20 mouse cellular contexts compared by ENCODE assay signal in genomic region chr9:16772867-16773266, GRCm38 (mm10).
DNase-seq lines count a peak whose midpoint lies in the region; TF ChIP-seq lines count a peak whose summit lies in the region.
"Had no signal": no experiment of that assay in that cellular context is flagged by ENCODE, and none has a peak within 500 bp of the region (broad histone marks: within the 10 kb centered on the region; RNA-seq: fewer than 3 reads in every experiment).

No protein-coding gene starts in this region.

- no peak overlapping the region for H3K9ac ChIP-seq in ES-E14 (ENCODE audit: insufficient read depth, low read depth, low read length, poor library complexity, severe bottlenecking)
- H3K9ac ChIP-seq: embryonic facial prominence, embryonic 13.5 days; embryonic facial prominence, embryonic 15.5 days; forebrain, embryonic 12.5 days had no signal

- no peak overlapping the region for H3K27ac ChIP-seq in ES-E14 (ENCODE audit: insufficient read depth, low read depth, low read length, poor library complexity, severe bottlenecking)
- H3K27ac ChIP-seq: embryonic facial prominence, embryonic 13.5 days; embryonic facial prominence, embryonic 15.5 days; forebrain, embryonic 10.5 days; forebrain, embryonic 12.5 days had no signal

- H3K4me3 ChIP-seq in ES-E14 (ENCODE audit: insufficient read depth in 1 of 2, low read depth in 1 of 2, low read length in 2 of 2, poor library complexity in 1 of 2, severe bottlenecking in 1 of 2) = no peak overlapping the region
- H3K4me3 ChIP-seq: embryonic facial prominence, embryonic 13.5 days; embryonic facial prominence, embryonic 15.5 days; erythroblast, embryonic 14.5 days; forebrain, embryonic 10.5 days; forebrain, embryonic 12.5 days had no signal

- H3K4me1 ChIP-seq in ES-E14 (ENCODE audit: control insufficient read depth in 2 of 2, insufficient read depth in 2 of 2, low read length in 2 of 2, poor library complexity in 1 of 2) = no peaks in the 10 kb centered on the region
- H3K4me1 ChIP-seq: embryonic facial prominence, embryonic 13.5 days; embryonic facial prominence, embryonic 15.5 days; forebrain, embryonic 10.5 days; forebrain, embryonic 12.5 days had no signal

- no peaks in the 10 kb centered on the region for H3K36me3 ChIP-seq in ES-E14 (ENCODE audit: control insufficient read depth, insufficient read depth, low read length, poor library complexity, severe bottlenecking)
- H3K36me3 ChIP-seq: embryonic facial prominence, embryonic 13.5 days; embryonic facial prominence, embryonic 15.5 days; forebrain, embryonic 10.5 days; forebrain, embryonic 12.5 days had no signal

- in situ Hi-C loops in ES-E14 (cut with MboI; ENCODE audit: low sequenced_read_pairs in 2 of 2, unreplicated experiment in 2 of 2) = no loop called here

- DNase-seq in A20 (ENCODE audit: low read depth, low spot score) (peak; percentile 22), ES-E14 (ENCODE audit: low read depth, low spot score) (peak; percentile 20), ZHBTc4 (ENCODE audit: low read depth, low spot score) (peak; percentile 56)
- DNase-seq in lung, postnatal 25 days (ENCODE audit: low spot score) = no peak
- no peak for DNase-seq in left cerebral cortex, adult 18-20 months (ENCODE audit: low spot score in 2 of 2)
- DNase-seq: adrenal gland, adult 2 months; adrenal gland, postnatal 10 days; adrenal gland, postnatal 25 days; cerebellum, adult 11 months; cerebellum, adult 18-20 months; cerebellum, adult 8-10 months; cerebellum, adult 9-11 months; cerebellum, postnatal 14 days; cerebellum, postnatal 36 days; embryo, embryonic 11 days had no signal

- H3K9me3 ChIP-seq in ES-E14 (ENCODE audit: control insufficient read depth, insufficient read depth, low read depth, low read length) = no peaks in the 10 kb centered on the region
- H3K9me3 ChIP-seq: embryonic facial prominence, embryonic 13.5 days; embryonic facial prominence, embryonic 15.5 days; forebrain, embryonic 10.5 days; forebrain, embryonic 12.5 days had no signal

TF ChIP-seq in ES-E14, 5 proteins besides CTCF, POLR2A, EP300 and RAD21:
- TF ChIP-seq ZC3H11A (IDR thresholded peaks at IDR 0.05; ENCODE audit: borderline replicate concordance, low read depth, low read length) (no peak), MAFK (IDR thresholded peaks at IDR 0.05; ENCODE audit: insufficient read depth, low read depth, low read length) (no peak), ZNF384 (IDR thresholded peaks at IDR 0.05; ENCODE audit: low read depth, low read length) (no peak), CHD2 (IDR thresholded peaks at IDR 0.05; ENCODE audit: low read depth, low read length) (no peak), HCFC1 (IDR thresholded peaks at IDR 0.05; ENCODE audit: borderline replicate concordance, insufficient read depth, low read length) (no peak)

Comparison
In these comparisons a context has a peak if more than half of its experiments do, and no peak if none do; other contexts are left out.
1. DNase-seq: peak in A20 (single experiment), ES-E14 (single experiment) and ZHBTc4 (single experiment); none in lung, postnatal 25 days (single experiment) and left cerebral cortex, adult 18-20 months (0 of 2).